Mouse (Mus musculus): ENCODE data around the gene Fads2. TPM values are rescaled to one million over a fixed set of nuclear protein-coding genes. Genes with fewer than 3 reads are reported as not detected.

Fads2 gene
- polyA plus RNA-seq, 1 experiment = 91.5 TPM

- H3K4me1 ChIP-seq (ENCODE audit: control insufficient read depth, insufficient read depth, low read length) = no peaks in the 10 kb centered on the region; the same call in 1 of the 2 replicates
- H3K27me3 ChIP-seq (ENCODE audit: control insufficient read depth, insufficient read depth, low read length) = no peaks in the 10 kb centered on the region
- no peak overlapping the region for H3K4me3 ChIP-seq (ENCODE audit: control insufficient read depth, low read depth, low read length)
- H3K36me3 ChIP-seq (ENCODE audit: control insufficient read depth, insufficient read depth, low read length) = no peaks in the 10 kb centered on the region
- no peak overlapping the region for H3K27ac ChIP-seq (ENCODE audit: control insufficient read depth, insufficient read depth, low read depth, low read length)
- TF ChIP-seq CTCF (IDR thresholded peaks at IDR 0.05; ENCODE audit: control insufficient read depth, insufficient read depth, insufficient replicate concordance, low read depth, low read length) (no peak), POLR2A (IDR thresholded peaks at IDR 0.05; ENCODE audit: control insufficient read depth, low read depth, low read length) (no peak)
Observed at GRCm38 (mm10) chr19:10070186-10070980, 31.2 kb downstream of the Fads2 start.

GRCm38 (mm10) chr19:10067701-10068100, 33.8 kb downstream of the Fads2 start:
- Histone ChIP-seq H3K36me3 (ENCODE audit: control insufficient read depth, insufficient read depth, low read length) (no peaks in the 10 kb centered on the region), H3K27ac (ENCODE audit: control insufficient read depth, insufficient read depth, low read depth, low read length) (no peak overlapping the region), H3K4me1 (ENCODE audit: control insufficient read depth, insufficient read depth, low read length) (no peaks in the 10 kb centered on the region; the same call in 1 of the 2 replicates), H3K27me3 (ENCODE audit: control insufficient read depth, insufficient read depth, low read length) (no peaks in the 10 kb centered on the region), H3K4me3 (ENCODE audit: control insufficient read depth, low read depth, low read length) (no peak overlapping the region)
- TF ChIP-seq POLR2A (IDR thresholded peaks at IDR 0.05; ENCODE audit: control insufficient read depth, low read depth, low read length) = no peak
- no peak for TF ChIP-seq CTCF (IDR thresholded peaks at IDR 0.05; ENCODE audit: control insufficient read depth, insufficient read depth, insufficient replicate concordance, low read depth, low read length)

- TF ChIP-seq CTCF (IDR thresholded peaks at IDR 0.05; ENCODE audit: control insufficient read depth, insufficient read depth, insufficient replicate concordance, low read depth, low read length) = no peak
- no peak for TF ChIP-seq POLR2A (IDR thresholded peaks at IDR 0.05; ENCODE audit: control insufficient read depth, low read depth, low read length)
- no peaks in the 10 kb centered on the region for H3K36me3 ChIP-seq (ENCODE audit: control insufficient read depth, insufficient read depth, low read length)
- H3K4me3 ChIP-seq (ENCODE audit: control insufficient read depth, low read depth, low read length) = no peak overlapping the region
- no peaks in the 10 kb centered on the region for H3K4me1 ChIP-seq (ENCODE audit: control insufficient read depth, insufficient read depth, low read length)
- no peak overlapping the region for H3K27ac ChIP-seq (ENCODE audit: control insufficient read depth, insufficient read depth, low read depth, low read length)
- H3K27me3 ChIP-seq (ENCODE audit: control insufficient read depth, insufficient read depth, low read length) = no peaks in the 10 kb centered on the region
Observed at GRCm38 (mm10) chr19:10066502-10066901, 35.0 kb downstream of the Fads2 start.

GRCm38 (mm10) chr19:10066189-10066500, 35.4 kb downstream of the Fads2 start:
- Histone ChIP-seq H3K27me3 (ENCODE audit: control insufficient read depth, insufficient read depth, low read length) (no peaks in the 10 kb centered on the region), H3K4me1 (ENCODE audit: control insufficient read depth, insufficient read depth, low read length) (no peaks in the 10 kb centered on the region), H3K27ac (ENCODE audit: control insufficient read depth, insufficient read depth, low read depth, low read length) (no peak overlapping the region), H3K4me3 (ENCODE audit: control insufficient read depth, low read depth, low read length) (no peak overlapping the region), H3K36me3 (ENCODE audit: control insufficient read depth, insufficient read depth, low read length) (no peaks in the 10 kb centered on the region)
- TF ChIP-seq CTCF (IDR thresholded peaks at IDR 0.05; ENCODE audit: control insufficient read depth, insufficient read depth, insufficient replicate concordance, low read depth, low read length) (no peak), POLR2A (IDR thresholded peaks at IDR 0.05; ENCODE audit: control insufficient read depth, low read depth, low read length) (no peak)

GRCm38 (mm10) chr19:10065465-10066188, 35.9 kb downstream of the Fads2 start:
- no peak overlapping the region for H3K27ac ChIP-seq (ENCODE audit: control insufficient read depth, insufficient read depth, low read depth, low read length)
- TF ChIP-seq POLR2A (IDR thresholded peaks at IDR 0.05; ENCODE audit: control insufficient read depth, low read depth, low read length) = no peak
- TF ChIP-seq CTCF (IDR thresholded peaks at IDR 0.05; ENCODE audit: control insufficient read depth, insufficient read depth, insufficient replicate concordance, low read depth, low read length) = no peak
- H3K36me3 ChIP-seq (ENCODE audit: control insufficient read depth, insufficient read depth, low read length) = no peaks in the 10 kb centered on the region
- no peak overlapping the region for H3K4me3 ChIP-seq (ENCODE audit: control insufficient read depth, low read depth, low read length)
- H3K27me3 ChIP-seq (ENCODE audit: control insufficient read depth, insufficient read depth, low read length) = no peaks in the 10 kb centered on the region
- H3K4me1 ChIP-seq (ENCODE audit: control insufficient read depth, insufficient read depth, low read length) = no peaks in the 10 kb centered on the region

- no peak overlapping the region for H3K4me3 ChIP-seq (ENCODE audit: control insufficient read depth, low read depth, low read length)
- TF ChIP-seq POLR2A (IDR thresholded peaks at IDR 0.05; ENCODE audit: control insufficient read depth, low read depth, low read length) (no peak), CTCF (IDR thresholded peaks at IDR 0.05; ENCODE audit: control insufficient read depth, insufficient read depth, insufficient replicate concordance, low read depth, low read length) (no peak)
- no peak overlapping the region for H3K27ac ChIP-seq (ENCODE audit: control insufficient read depth, insufficient read depth, low read depth, low read length)
- no peaks in the 10 kb centered on the region for H3K4me1 ChIP-seq (ENCODE audit: control insufficient read depth, insufficient read depth, low read length)
- H3K27me3 ChIP-seq (ENCODE audit: control insufficient read depth, insufficient read depth, low read length) = no peaks in the 10 kb centered on the region
- no peaks in the 10 kb centered on the region for H3K36me3 ChIP-seq (ENCODE audit: control insufficient read depth, insufficient read depth, low read length)
Observed at GRCm38 (mm10) chr19:10064173-10065012, 37.2 kb downstream of the Fads2 start.

- no peak overlapping the region for H3K4me3 ChIP-seq (ENCODE audit: control insufficient read depth, low read depth, low read length)
- TF ChIP-seq POLR2A (IDR thresholded peaks at IDR 0.05; ENCODE audit: control insufficient read depth, low read depth, low read length) (no peak), CTCF (IDR thresholded peaks at IDR 0.05; ENCODE audit: control insufficient read depth, insufficient read depth, insufficient replicate concordance, low read depth, low read length) (no peak)
- no peak overlapping the region for H3K27ac ChIP-seq (ENCODE audit: control insufficient read depth, insufficient read depth, low read depth, low read length)
- no peaks in the 10 kb centered on the region for H3K36me3 ChIP-seq (ENCODE audit: control insufficient read depth, insufficient read depth, low read length)
- H3K4me1 ChIP-seq (ENCODE audit: control insufficient read depth, insufficient read depth, low read length) = no peaks in the 10 kb centered on the region
- no peaks in the 10 kb centered on the region for H3K27me3 ChIP-seq (ENCODE audit: control insufficient read depth, insufficient read depth, low read length)
Observed at GRCm38 (mm10) chr19:10062862-10063261, 38.7 kb downstream of the Fads2 start.

Measured in testis, adult 2 months (tissue).